Mouse (Mus musculus): ENCODE data around the gene Map2. TPM values are rescaled to one million over a fixed set of nuclear protein-coding genes. Genes with fewer than 3 reads are reported as not detected.

Gene Map2
- polyA plus RNA-seq, 1 experiment = 2.4 TPM

DNA sequence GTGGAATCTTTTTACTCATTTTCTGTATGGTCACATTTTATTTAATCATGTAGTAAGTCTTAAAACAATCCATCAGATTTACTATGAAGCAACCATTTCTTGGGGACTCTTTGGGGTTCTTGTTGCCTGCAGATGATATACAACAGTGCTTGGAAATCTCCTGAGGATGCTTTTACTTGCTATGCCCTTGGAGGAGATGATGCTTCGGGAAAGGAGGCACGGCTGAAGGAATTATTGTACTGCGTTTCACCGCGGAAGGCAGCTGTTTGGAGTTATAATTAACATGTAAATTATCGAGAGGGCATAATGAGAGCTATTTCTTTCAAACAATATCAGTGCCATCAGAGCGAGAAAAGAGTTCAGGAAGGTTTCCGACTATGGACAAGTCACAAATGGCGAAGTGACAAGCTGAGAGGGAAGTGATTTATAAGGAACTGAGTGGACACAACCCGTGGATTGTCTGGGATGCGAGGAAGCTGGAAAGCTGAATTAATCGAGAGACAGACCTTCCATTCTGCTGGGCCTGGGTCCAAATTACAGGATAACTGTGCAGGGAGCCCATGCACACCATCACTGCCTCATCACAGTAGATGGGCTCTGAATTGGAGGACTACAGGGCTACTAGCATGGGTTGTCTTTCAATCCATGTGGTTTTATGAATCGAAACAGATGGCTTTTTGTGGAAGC lies 20.1 kb downstream of the Map2 start:
- H3K79me2 ChIP-seq (ENCODE audit: control insufficient read depth, insufficient read depth) = no peaks in the 10 kb centered on the region
- TF ChIP-seq USF1 (IDR thresholded peaks at IDR 0.05; ENCODE audit: low read depth) (no peak), MYOD1 (IDR thresholded peaks at IDR 0.05; ENCODE audit: control insufficient read depth in 1 of 3, insufficient read length in 2 of 3, low read depth in 2 of 3) (no peak), POLR2AphosphoS2 (IDR thresholded peaks at IDR 0.05; ENCODE audit: insufficient read length, low read depth) (no peak), MAX (IDR thresholded peaks at IDR 0.05; ENCODE audit: low read depth) (no peak), REST (IDR thresholded peaks at IDR 0.05; ENCODE audit: insufficient read depth, insufficient read length) (no peak), TCF12 (IDR thresholded peaks at IDR 0.05; ENCODE audit: insufficient read depth, poor library complexity, severe bottlenecking) (no peak), CEBPB (IDR thresholded peaks at IDR 0.05; ENCODE audit: insufficient read depth, poor library complexity, severe bottlenecking) (no peak), E2F4 (IDR thresholded peaks at IDR 0.05; ENCODE audit: insufficient read depth) (no peak), TCF3 (IDR thresholded peaks at IDR 0.05; ENCODE audit: insufficient read length, low read depth) (no peak)
- H3K4me2 ChIP-seq (ENCODE audit: low read depth) = no peak overlapping the region
- no peak overlapping the region for H3ac ChIP-seq (ENCODE audit: control insufficient read depth, insufficient read length)
- H3K27me3 ChIP-seq (ENCODE audit: control insufficient read depth, insufficient read depth, insufficient read length) = no peaks in the 10 kb centered on the region
- H3K4me3 ChIP-seq = no peak overlapping the region
- H3K36me3 ChIP-seq (ENCODE audit: control insufficient read depth, insufficient read depth) = no peaks in the 10 kb centered on the region

GRCm38 (mm10) chr1:66196240-66196639 lies 21.2 kb downstream of the Map2 start:
- TF ChIP-seq USF1 (IDR thresholded peaks at IDR 0.05; ENCODE audit: low read depth) (no peak), MAX (IDR thresholded peaks at IDR 0.05; ENCODE audit: low read depth) (no peak), POLR2AphosphoS2 (IDR thresholded peaks at IDR 0.05; ENCODE audit: insufficient read length, low read depth) (no peak), E2F4 (IDR thresholded peaks at IDR 0.05; ENCODE audit: insufficient read depth) (no peak), TCF12 (IDR thresholded peaks at IDR 0.05; ENCODE audit: insufficient read depth, poor library complexity, severe bottlenecking) (no peak), REST (IDR thresholded peaks at IDR 0.05; ENCODE audit: insufficient read depth, insufficient read length) (no peak), MYOG (IDR thresholded peaks at IDR 0.05; ENCODE audit: control insufficient read depth in 1 of 3, insufficient read depth in 1 of 3, insufficient read length in 2 of 3, low read depth in 2 of 3) (no peak), CEBPB (IDR thresholded peaks at IDR 0.05; ENCODE audit: insufficient read depth, poor library complexity, severe bottlenecking) (no peak), SRF (IDR thresholded peaks at IDR 0.05; ENCODE audit: control insufficient read depth, insufficient read length, low read depth) (no peak), TCF3 (IDR thresholded peaks at IDR 0.05; ENCODE audit: insufficient read length, low read depth) (no peak)
- Histone ChIP-seq H3K36me3 (ENCODE audit: control insufficient read depth, insufficient read depth) (no peaks in the 10 kb centered on the region), H3K4me2 (ENCODE audit: low read depth) (peak overlapping the region; percentile 8)

DNA sequence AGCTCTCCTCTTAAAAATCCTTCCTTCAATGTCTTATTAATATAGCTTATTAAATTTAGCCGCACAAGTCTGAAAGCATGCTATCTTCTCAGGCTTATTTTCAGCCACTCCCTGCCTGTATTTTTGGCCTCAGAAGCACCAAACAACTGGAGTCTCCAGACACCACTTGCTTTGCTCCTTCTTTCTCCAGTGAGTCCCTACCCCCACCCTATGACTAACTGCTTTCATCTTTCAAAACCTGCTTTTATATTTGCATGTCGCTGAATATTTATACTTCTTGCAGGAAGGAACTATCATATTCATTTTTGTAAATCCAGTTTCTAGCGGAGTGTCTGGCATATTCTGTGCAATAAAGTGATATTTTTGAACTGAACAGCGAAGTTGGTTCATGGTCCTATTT lies 21.6 kb downstream of the Map2 start:
- Histone ChIP-seq H3K4me3 (no peak overlapping the region), H3K79me2 (ENCODE audit: control insufficient read depth, insufficient read depth) (no peaks in the 10 kb centered on the region), H3K27me3 (ENCODE audit: control insufficient read depth, insufficient read depth, insufficient read length) (no peaks in the 10 kb centered on the region), H3K36me3 (ENCODE audit: control insufficient read depth, insufficient read depth) (no peaks in the 10 kb centered on the region), H3ac (ENCODE audit: control insufficient read depth, insufficient read length) (no peak overlapping the region), H3K4me2 (ENCODE audit: low read depth) (peak overlapping the region; percentile 8)
- TF ChIP-seq MYOG (IDR thresholded peaks at IDR 0.05; ENCODE audit: control insufficient read depth in 1 of 3, insufficient read depth in 1 of 3, insufficient read length in 2 of 3, low read depth in 2 of 3) (no peak), USF1 (IDR thresholded peaks at IDR 0.05; ENCODE audit: low read depth) (no peak), REST (IDR thresholded peaks at IDR 0.05; ENCODE audit: insufficient read depth, insufficient read length) (no peak), E2F4 (IDR thresholded peaks at IDR 0.05; ENCODE audit: insufficient read depth) (no peak), CEBPB (IDR thresholded peaks at IDR 0.05; ENCODE audit: insufficient read depth, poor library complexity, severe bottlenecking) (no peak), POLR2A (IDR thresholded peaks at IDR 0.05; ENCODE audit: insufficient read length, low read depth) (no peak), MYOD1 (IDR thresholded peaks at IDR 0.05; ENCODE audit: control insufficient read depth in 1 of 3, insufficient read length in 2 of 3, low read depth in 2 of 3) (no peak)

More at GRCm38 (mm10) chr1:66196240-66196639, 21.2 kb downstream of the Map2 start:
- no peaks in the 10 kb centered on the region for H3K27me3 ChIP-seq (ENCODE audit: control insufficient read depth, insufficient read depth, insufficient read length)
- H3K79me2 ChIP-seq (ENCODE audit: control insufficient read depth, insufficient read depth) = no peaks in the 10 kb centered on the region
- no peak overlapping the region for H3ac ChIP-seq (ENCODE audit: control insufficient read depth, insufficient read length)
- H3K4me3 ChIP-seq = no peak overlapping the region

GRCm38 (mm10) chr1:66205517-66205916 lies 30.4 kb downstream of the Map2 start:
- Histone ChIP-seq H3K4me2 (ENCODE audit: low read depth) (no peak overlapping the region), H3K79me2 (ENCODE audit: control insufficient read depth, insufficient read depth) (no peaks in the 10 kb centered on the region), H3ac (ENCODE audit: control insufficient read depth, insufficient read length) (no peak overlapping the region), H3K36me3 (ENCODE audit: control insufficient read depth, insufficient read depth) (no peaks in the 10 kb centered on the region), H3K27me3 (ENCODE audit: control insufficient read depth, insufficient read depth, insufficient read length) (no peaks in the 10 kb centered on the region), H3K4me3 (no peak overlapping the region)
- TF ChIP-seq TCF3 (IDR thresholded peaks at IDR 0.05; ENCODE audit: insufficient read length, low read depth) = no peak
- no peak for TF ChIP-seq SRF (IDR thresholded peaks at IDR 0.05; ENCODE audit: control insufficient read depth, insufficient read length, low read depth)
- no peak for TF ChIP-seq TCF12 (IDR thresholded peaks at IDR 0.05; ENCODE audit: insufficient read depth, poor library complexity, severe bottlenecking)

GRCm38 (mm10) chr1:66206904-66207303 lies 31.8 kb downstream of the Map2 start:
- H3K4me2 ChIP-seq (ENCODE audit: low read depth) = no peak overlapping the region
- TF ChIP-seq CEBPB (IDR thresholded peaks at IDR 0.05; ENCODE audit: insufficient read depth, poor library complexity, severe bottlenecking) = no peak
- no peak for TF ChIP-seq POLR2AphosphoS2 (IDR thresholded peaks at IDR 0.05; ENCODE audit: insufficient read length, low read depth)
- no peak for TF ChIP-seq SRF (IDR thresholded peaks at IDR 0.05; ENCODE audit: control insufficient read depth, insufficient read length, low read depth)
- TF ChIP-seq MYOD1 (IDR thresholded peaks at IDR 0.05; ENCODE audit: control insufficient read depth in 1 of 3, insufficient read length in 2 of 3, low read depth in 2 of 3) = no peak
- no peak for TF ChIP-seq REST (IDR thresholded peaks at IDR 0.05; ENCODE audit: insufficient read depth, insufficient read length)
- TF ChIP-seq MYOG (IDR thresholded peaks at IDR 0.05; ENCODE audit: control insufficient read depth in 1 of 3, insufficient read depth in 1 of 3, insufficient read length in 2 of 3, low read depth in 2 of 3) = no peak
- TF ChIP-seq POLR2A (IDR thresholded peaks at IDR 0.05; ENCODE audit: insufficient read length, low read depth) = no peak
- H3ac ChIP-seq (ENCODE audit: control insufficient read depth, insufficient read length) = no peak overlapping the region
- no peaks in the 10 kb centered on the region for H3K27me3 ChIP-seq (ENCODE audit: control insufficient read depth, insufficient read depth, insufficient read length)
- no peak overlapping the region for H3K4me3 ChIP-seq
- no peaks in the 10 kb centered on the region for H3K79me2 ChIP-seq (ENCODE audit: control insufficient read depth, insufficient read depth)
- H3K36me3 ChIP-seq (ENCODE audit: control insufficient read depth, insufficient read depth) = no peaks in the 10 kb centered on the region
